Mouse (Mus musculus): ENCODE results near the gene Fus. TPM values are rescaled to one million over a fixed set of nuclear protein-coding genes. Genes with fewer than 3 reads are reported as not detected.

The Fus gene
- polyA plus RNA-seq, 1 experiment from 2014 or later: 120 TPM

- WGBS: 32% methylated on average over 5 of the region's 5 CpGs
- no peak overlapping the region for H3K4me2 ChIP-seq (replicated peaks; ENCODE audit: low read depth)
Measured at GRCm38 (mm10) chr7:127925252-127925651, 42.0 kb upstream of the Fus start.

GRCm38 (mm10) chr7:127926066-127926465 is 41.2 kb upstream of the Fus start:
- Histone ChIP-seq H3K27ac (ENCODE audit: low read depth, low read length) (peak overlapping the region; percentile 84), H3K4me3 (ENCODE audit: low read depth, low read length) (no peak overlapping the region), H3K36me3 (ENCODE audit: control insufficient read depth, insufficient read depth) (peaks cover 10% of the 10 kb centered on the region; the same call in 1 of the 2 replicates), H3K9me3 (ENCODE audit: control insufficient read depth) (no peaks in the 10 kb centered on the region), H3K9ac (ENCODE audit: low read depth, low read length) (0 out of 2 replicates have a peak overlapping the region, but pooled peaks have one; percentile 31), H3K27me3 (replicated peaks; ENCODE audit: control insufficient read depth, insufficient read depth, low read length) (no peaks in the 10 kb centered on the region), H3K4me2 (replicated peaks; ENCODE audit: low read depth) (no peak overlapping the region), H3K4me1 (replicated peaks; ENCODE audit: control insufficient read depth, insufficient read depth, low read length) (peaks cover 7% of the 10 kb centered on the region; the same call in 1 of the 2 replicates)
- TF ChIP-seq CTCF (IDR thresholded peaks at IDR 0.05; ENCODE audit: low read depth): no peak
- no peak for ATAC-seq
- 57% methylated on average over 8 of the region's 8 CpGs for WGBS

More at GRCm38 (mm10) chr7:127925252-127925651, 42.0 kb upstream of the Fus start:
- Histone ChIP-seq H3K9me3 (ENCODE audit: control insufficient read depth) (no peaks in the 10 kb centered on the region), H3K36me3 (ENCODE audit: control insufficient read depth, insufficient read depth) (peaks cover 12% of the 10 kb centered on the region; the same call in 1 of the 2 replicates), H3K4me3 (ENCODE audit: low read depth, low read length) (no peak overlapping the region), H3K27ac (ENCODE audit: low read depth, low read length) (peak overlapping the region; percentile 84), H3K4me1 (replicated peaks; ENCODE audit: control insufficient read depth, insufficient read depth, low read length) (0 out of 2 replicates have a peak, but pooled peaks cover 7% of the 10 kb centered on the region), H3K27me3 (replicated peaks; ENCODE audit: control insufficient read depth, insufficient read depth, low read length) (no peaks in the 10 kb centered on the region), H3K9ac (ENCODE audit: low read depth, low read length) (0 out of 2 replicates have a peak overlapping the region, but pooled peaks have one; percentile 31)
- ATAC-seq: peak; percentile 70
- no peak for TF ChIP-seq CTCF (IDR thresholded peaks at IDR 0.05; ENCODE audit: low read depth)

- Histone ChIP-seq H3K9ac (ENCODE audit: low read depth, low read length) (no peak overlapping the region), H3K4me3 (ENCODE audit: low read depth, low read length) (no peak overlapping the region), H3K27me3 (replicated peaks; ENCODE audit: control insufficient read depth, insufficient read depth, low read length) (no peaks in the 10 kb centered on the region), H3K4me2 (replicated peaks; ENCODE audit: low read depth) (peak overlapping the region; percentile 68), H3K27ac (ENCODE audit: low read depth, low read length) (peak overlapping the region; percentile 84), H3K36me3 (ENCODE audit: control insufficient read depth, insufficient read depth) (peaks cover 10% of the 10 kb centered on the region; the same call in 1 of the 2 replicates), H3K9me3 (ENCODE audit: control insufficient read depth) (no peaks in the 10 kb centered on the region), H3K4me1 (replicated peaks; ENCODE audit: control insufficient read depth, insufficient read depth, low read length) (peaks cover 12% of the 10 kb centered on the region; the same call in 1 of the 2 replicates)
- WGBS: 63% methylated on average over 11 of the region's 11 CpGs
- ATAC-seq: peak; percentile 25
- no peak for TF ChIP-seq CTCF (IDR thresholded peaks at IDR 0.05; ENCODE audit: low read depth)
Measured at GRCm38 (mm10) chr7:127926846-127927245, 40.4 kb upstream of the Fus start.

- Histone ChIP-seq H3K4me3 (ENCODE audit: low read depth, low read length) (peak overlapping the region; percentile 54; the same call in 1 of the 2 replicates), H3K36me3 (ENCODE audit: control insufficient read depth, insufficient read depth) (peaks cover 10% of the 10 kb centered on the region; the same call in 1 of the 2 replicates), H3K9me3 (ENCODE audit: control insufficient read depth) (no peaks in the 10 kb centered on the region), H3K27ac (ENCODE audit: low read depth, low read length) (peak overlapping the region; percentile 84), H3K9ac (ENCODE audit: low read depth, low read length) (peak overlapping the region; percentile 31; the same call in 1 of the 2 replicates), H3K27me3 (replicated peaks; ENCODE audit: control insufficient read depth, insufficient read depth, low read length) (no peaks in the 10 kb centered on the region), H3K4me1 (replicated peaks; ENCODE audit: control insufficient read depth, insufficient read depth, low read length) (peaks cover 12% of the 10 kb centered on the region; the same call in 1 of the 2 replicates), H3K4me2 (replicated peaks; ENCODE audit: low read depth) (peak overlapping the region; percentile 68)
- no peak for ATAC-seq
- no peak for TF ChIP-seq CTCF (IDR thresholded peaks at IDR 0.05; ENCODE audit: low read depth)
- WGBS: 75% methylated on average over 11 of the region's 11 CpGs
Measured at GRCm38 (mm10) chr7:127927726-127928125, 39.5 kb upstream of the Fus start.

GRCm38 (mm10) chr7:127928596-127928995 is 38.7 kb upstream of the Fus start:
- WGBS: 25% methylated on average over 5 of the region's 5 CpGs
- Histone ChIP-seq H3K4me3 (ENCODE audit: low read depth, low read length) (peak overlapping the region; percentile 54), H3K9ac (ENCODE audit: low read depth, low read length) (peak overlapping the region; percentile 67; the same call in 1 of the 2 replicates), H3K9me3 (ENCODE audit: control insufficient read depth) (no peaks in the 10 kb centered on the region), H3K27me3 (replicated peaks; ENCODE audit: control insufficient read depth, insufficient read depth, low read length) (no peaks in the 10 kb centered on the region), H3K4me1 (replicated peaks; ENCODE audit: control insufficient read depth, insufficient read depth, low read length) (peaks cover 5% of the 10 kb centered on the region; the same call in 1 of the 2 replicates), H3K4me2 (replicated peaks; ENCODE audit: low read depth) (peak overlapping the region; percentile 68), H3K36me3 (ENCODE audit: control insufficient read depth, insufficient read depth) (peaks cover 10% of the 10 kb centered on the region; the same call in 1 of the 2 replicates), H3K27ac (ENCODE audit: low read depth, low read length) (peak overlapping the region; percentile 84)
- ATAC-seq: peak; percentile 20
- peak; percentile 41 for TF ChIP-seq CTCF (IDR thresholded peaks at IDR 0.05; ENCODE audit: low read depth)

- Histone ChIP-seq H3K27ac (ENCODE audit: low read depth, low read length) (peak within 1 kb of the TSS; percentile 84), H3K9me3 (ENCODE audit: control insufficient read depth) (no peaks in the 10 kb centered on the region), H3K4me2 (replicated peaks; ENCODE audit: low read depth) (peak within 1 kb of the TSS; percentile 68), H3K9ac (ENCODE audit: low read depth, low read length) (peak within 1 kb of the TSS; percentile 67), H3K27me3 (replicated peaks; ENCODE audit: control insufficient read depth, insufficient read depth, low read length) (no peaks in the 10 kb centered on the region), H3K4me3 (ENCODE audit: low read depth, low read length) (peak within 1 kb of the TSS; percentile 54), H3K4me1 (replicated peaks; ENCODE audit: control insufficient read depth, insufficient read depth, low read length) (peaks cover 4% of the 10 kb centered on the region; the same call in 1 of the 2 replicates), H3K36me3 (ENCODE audit: control insufficient read depth, insufficient read depth) (peaks cover 10% of the 10 kb centered on the region; the same call in 1 of the 2 replicates)
- no peak for TF ChIP-seq CTCF (IDR thresholded peaks at IDR 0.05; ENCODE audit: low read depth)
- 0 out of 2 replicates have a peak, but pooled peaks have one; percentile 26 for ATAC-seq
- WGBS: 13% methylated on average over 6 of the region's 6 CpGs
Measured at GRCm38 (mm10) chr7:127929923-127930322, 37.3 kb upstream of the Fus start, which contains the start of gene Prss8. Prss8 (minus strand) TSS chr7:127930104.

Data from intestine, postnatal 0 days (tissue).